Mouse (Mus musculus) MEL (cell line): Measurements from ENCODE around the gene Clec2e. TPM values are rescaled to one million over a fixed set of nuclear protein-coding genes. Genes with fewer than 3 reads are reported as not detected.

Source experiments
- DNase-seq: peaks from one replicate; pipeline ENCODE4 v3.0.0; 2011; ENCODE audit warnings: low read depth, low spot score
- H3K27ac ChIP-seq: 2 replicates; pipeline ENCODE4 v1.5.1; 2012; ENCODE audit warnings: low read depth, mild to moderate bottlenecking, control low read depth, low read length, moderate library complexity; ENCODE audit not compliant: control insufficient read depth
- H3K27me3 ChIP-seq, 2 experiments: fragments of 150-350 bp in 1 of 2; sonication (generic) in 1 of 2; 2 replicates each; pipeline ENCODE4 v1.6.1; 2012; ENCODE audit warnings: low read length in 2 of 2, mild to moderate bottlenecking in 2 of 2, improper control_type of control experiment in 1 of 2, moderate library complexity in 1 of 2; ENCODE audit not compliant: insufficient read depth in 2 of 2, control insufficient read depth in 1 of 2
- H3K36me3 ChIP-seq, 2 experiments: 2 replicates each; pipeline ENCODE4 v1.6.1; 2012 to 2014; ENCODE audit warnings: low read length in 2 of 2, improper control_type of control experiment in 1 of 2, inconsistent platforms in 1 of 2, mild to moderate bottlenecking in 1 of 2; ENCODE audit not compliant: insufficient read depth in 2 of 2, control insufficient read depth in 1 of 2
- H3K4me1 ChIP-seq, 2 experiments: fragments of 150-350 bp in 1 of 2; sonication (generic) in 1 of 2; 2 replicates each; pipeline ENCODE4 v1.6.1; 2012; ENCODE audit warnings: low read length in 2 of 2, improper control_type of control experiment in 1 of 2, mild to moderate bottlenecking in 1 of 2; ENCODE audit not compliant: insufficient read depth in 2 of 2, control insufficient read depth in 1 of 2
- H3K4me3 ChIP-seq, 2 experiments: fragments of 150-350 bp in 1 of 2; sonication (generic) in 1 of 2; 2 replicates each; pipeline ENCODE4 v1.5.1; 2012; ENCODE audit warnings: low read depth in 2 of 2, low read length in 2 of 2, mild to moderate bottlenecking in 2 of 2, moderate library complexity in 2 of 2, control low read depth in 1 of 2, improper control_type of control experiment in 1 of 2; ENCODE audit not compliant: control insufficient read depth in 1 of 2, insufficient read depth in 1 of 2
- H3K79me2 ChIP-seq: 2 replicates; pipeline ENCODE4 v1.6.1; 2012; ENCODE audit warnings: mild to moderate bottlenecking, low read length, moderate library complexity; ENCODE audit not compliant: control insufficient read depth, poor library complexity, insufficient read depth
- H3K9ac ChIP-seq: 2 replicates; pipeline ENCODE4 v1.6.1; 2012; ENCODE audit warnings: low read depth, mild to moderate bottlenecking, control low read depth, low read length, moderate library complexity; ENCODE audit not compliant: control insufficient read depth, poor library complexity, severe bottlenecking
- H3K9me3 ChIP-seq: fragments of 150-350 bp; sonication (generic); replicated peaks from 2 replicates; pipeline ENCODE4 v1.6.1; 2012; ENCODE audit warnings: mild to moderate bottlenecking, low read length, improper control_type of control experiment, moderate library complexity; ENCODE audit not compliant: insufficient read depth
- BHLHE40 ChIP-seq: IDR thresholded peaks from 2 replicates; pipeline ENCODE4 v1.6.1; 2012; ENCODE audit warnings: low read depth, mild to moderate bottlenecking, inconsistent platforms, low read length, improper control_type of control experiment, borderline replicate concordance
- CHD2 ChIP-seq: IDR thresholded peaks from 2 replicates; pipeline ENCODE4 v1.6.1; 2011; ENCODE audit warnings: low read length, improper control_type of control experiment
- CTCF ChIP-seq, 3 experiments: IDR thresholded peaks in 2 of 3; conservative IDR thresholded peaks in 1 of 3; 2 replicates each; pipeline ENCODE4 v1.5.1; 2011 to 2012; ENCODE audit warnings: low read length in 3 of 3, low read depth in 2 of 3, mild to moderate bottlenecking in 2 of 3, improper control_type of control experiment in 1 of 3, inconsistent platforms in 1 of 3, mixed read lengths in 1 of 3, moderate library complexity in 1 of 3; ENCODE audit not compliant: control insufficient read depth in 1 of 3, insufficient read depth in 1 of 3, poor library complexity in 1 of 3, severe bottlenecking in 1 of 3
- E2F4 ChIP-seq: IDR thresholded peaks from 2 replicates; pipeline ENCODE4 v1.6.1; 2011; ENCODE audit warnings: low read depth, low read length, improper control_type of control experiment, borderline replicate concordance
- ETS1 ChIP-seq: IDR thresholded peaks from 2 replicates; pipeline ENCODE4 v1.6.1; 2012; ENCODE audit warnings: low read depth, mild to moderate bottlenecking, inconsistent platforms, low read length, improper control_type of control experiment, moderate library complexity
- GABPA ChIP-seq: IDR thresholded peaks from 2 replicates; pipeline ENCODE4 v1.6.1; 2012; ENCODE audit warnings: low read depth, mild to moderate bottlenecking, inconsistent platforms, low read length, improper control_type of control experiment, moderate library complexity
- HCFC1 ChIP-seq: IDR thresholded peaks from 2 replicates; pipeline ENCODE4 v1.6.1; 2012; ENCODE audit warnings: low read depth, mild to moderate bottlenecking, inconsistent platforms, low read length, improper control_type of control experiment, moderate library complexity
- JUND ChIP-seq: IDR thresholded peaks from 2 replicates; pipeline ENCODE4 v1.6.1; 2011; ENCODE audit warnings: low read depth, mild to moderate bottlenecking, improper control_type of control experiment, low read length
- KAT2A ChIP-seq: conservative IDR thresholded peaks from 2 replicates; pipeline ENCODE4 v1.6.1; 2012; ENCODE audit warnings: low read depth, low read length, improper control_type of control experiment, inconsistent platforms
- MAFK ChIP-seq: IDR thresholded peaks from 2 replicates; pipeline ENCODE4 v1.6.1; 2011; ENCODE audit warnings: low read depth, mild to moderate bottlenecking, low read length, improper control_type of control experiment, borderline replicate concordance
- MAX ChIP-seq: IDR thresholded peaks from 2 replicates; pipeline ENCODE4 v1.6.1; 2011; ENCODE audit warnings: low read length, improper control_type of control experiment
- MAZ ChIP-seq: IDR thresholded peaks from 2 replicates; pipeline ENCODE4 v1.6.1; 2012; ENCODE audit warnings: low read depth, mild to moderate bottlenecking, inconsistent platforms, low read length, improper control_type of control experiment
- MYB ChIP-seq: IDR thresholded peaks from 2 replicates; pipeline ENCODE4 v1.6.1; 2011; ENCODE audit warnings: mild to moderate bottlenecking, low read depth, low read length, improper control_type of control experiment
- NELFE ChIP-seq: IDR thresholded peaks from 2 replicates; pipeline ENCODE4 v1.6.1; 2011; ENCODE audit warnings: low read depth, low read length, improper control_type of control experiment
- NRF1 ChIP-seq: IDR thresholded peaks from 2 replicates; pipeline ENCODE4 v1.6.1; 2014; ENCODE audit warnings: low read depth, mild to moderate bottlenecking, inconsistent platforms, low read length, improper control_type of control experiment, moderate library complexity; ENCODE audit not compliant: poor library complexity, insufficient read depth, severe bottlenecking
- POLR2AphosphoS2 ChIP-seq: IDR thresholded peaks from 2 replicates; pipeline ENCODE4 v1.6.1; 2011; ENCODE audit warnings: low read length, improper control_type of control experiment
- POLR2AphosphoS5 ChIP-seq: IDR thresholded peaks from 2 replicates; pipeline ENCODE4 v1.6.1; 2012; ENCODE audit warnings: low read depth, borderline replicate concordance, mild to moderate bottlenecking, inconsistent platforms, low read length, moderate library complexity, mixed read lengths
- SMC3 ChIP-seq: IDR thresholded peaks from 2 replicates; pipeline ENCODE4 v1.6.1; 2011; ENCODE audit warnings: low read depth, low read length, improper control_type of control experiment
- TAL1 ChIP-seq: IDR thresholded peaks from 2 replicates; pipeline ENCODE4 v1.6.1; 2012; ENCODE audit warnings: mild to moderate bottlenecking, inconsistent platforms, low read length, moderate library complexity, mixed read lengths
- TBP ChIP-seq: IDR thresholded peaks from 2 replicates; pipeline ENCODE4 v1.8.0; 2011; ENCODE audit warnings: low read depth, low read length, improper control_type of control experiment
- UBTF ChIP-seq: IDR thresholded peaks from 2 replicates; pipeline ENCODE4 v1.6.1; 2012; ENCODE audit warnings: low read depth, mild to moderate bottlenecking, inconsistent platforms, low read length, improper control_type of control experiment, moderate library complexity, borderline replicate concordance; ENCODE audit not compliant: insufficient read depth
- USF2 ChIP-seq, 2 experiments: IDR thresholded peaks; 2 replicates each; pipeline ENCODE4 v1.6.1; 2011 to 2012; ENCODE audit warnings: improper control_type of control experiment in 2 of 2, low read length in 2 of 2, borderline replicate concordance in 1 of 2, inconsistent platforms in 1 of 2, low read depth in 1 of 2, mild to moderate bottlenecking in 1 of 2; ENCODE audit not compliant: insufficient read depth in 1 of 2
- ZC3H11A ChIP-seq: IDR thresholded peaks from 2 replicates; pipeline ENCODE4 v1.6.1; 2012; ENCODE audit warnings: low read depth, mild to moderate bottlenecking, inconsistent platforms, low read length, improper control_type of control experiment
- ZMIZ1 ChIP-seq: IDR thresholded peaks from 2 replicates; pipeline ENCODE4 v1.6.1; 2012; ENCODE audit warnings: low read depth, mild to moderate bottlenecking, inconsistent platforms, low read length, improper control_type of control experiment, moderate library complexity
- ZNF384 ChIP-seq: IDR thresholded peaks from 2 replicates; pipeline ENCODE4 v1.6.1; 2012; ENCODE audit warnings: low read depth, mild to moderate bottlenecking, inconsistent platforms, low read length, improper control_type of control experiment
- polyA plus RNA-seq, 2 experiments: library from polyadenylated mRNA; stranded (reverse) in 1 of 2; unstranded in 1 of 2; fragments of >175 nt in 1 of 2; fragments of >200 nt in 1 of 2; gene quantifications; 2 replicates each; pipeline versions ENCODE4 v1.2.1 to v1.2.4; 2012; ENCODE audit warnings: low replicate concordance in 2 of 2, low read depth in 1 of 2; ENCODE audit not compliant: insufficient read length in 2 of 2, insufficient read depth in 1 of 2, missing spikeins in 1 of 2
- total RNA-seq: library from RNA; depleted of rRNA; stranded (reverse); fragments of 300-350 nt; gene quantifications from 2 replicates; pipeline ENCODE4 v1.2.3, GENCODE M21; 2012

Gene Clec2e
- total and polyA plus RNA-seq, 3 experiments, result not detected

GRCm38 (mm10) chr6:129065407-129065806 is 35.3 kb downstream of the Clec2e start:
- TF ChIP-seq MAZ (no peak), CHD2 (no peak), ZNF384 (no peak), POLR2AphosphoS5 (no peak), NELFE (no peak), MAFK (no peak), KAT2A (no peak), POLR2AphosphoS2 (no peak), ETS1 (no peak), SMC3 (no peak), GABPA (no peak), UBTF (no peak), TAL1 (no peak)
- no peak overlapping the region for H3K4me3 ChIP-seq
- H3K9ac ChIP-seq, result no peak overlapping the region
- DNase-seq, result no peak
- H3K79me2 ChIP-seq, result no peaks in the 10 kb centered on the region
- no peaks in the 10 kb centered on the region for H3K27me3 ChIP-seq
- H3K27ac ChIP-seq, result no peak overlapping the region
- H3K9me3 ChIP-seq, result no peaks in the 10 kb centered on the region
- H3K36me3 ChIP-seq, result no peaks in the 10 kb centered on the region
- no peaks in the 10 kb centered on the region for H3K4me1 ChIP-seq

- DNase-seq, result peak; percentile 64
- no peaks in the 10 kb centered on the region for H3K9me3 ChIP-seq
- H3K4me3 ChIP-seq, result no peak overlapping the region
- no peaks in the 10 kb centered on the region for H3K4me1 ChIP-seq
- H3K36me3 ChIP-seq, result no peaks in the 10 kb centered on the region
- no peak overlapping the region for H3K27ac ChIP-seq
- no peaks in the 10 kb centered on the region for H3K79me2 ChIP-seq
- TF ChIP-seq MAZ, result no peak
- TF ChIP-seq KAT2A, result no peak
- TF ChIP-seq MAX, result no peak
- no peaks in the 10 kb centered on the region for H3K27me3 ChIP-seq
- H3K9ac ChIP-seq, result no peak overlapping the region
Observed at GRCm38 (mm10) chr6:129058013-129058412, 42.7 kb downstream of the Clec2e start.

GRCm38 (mm10) chr6:129056237-129056636 is 44.5 kb downstream of the Clec2e start:
- no peaks in the 10 kb centered on the region for H3K79me2 ChIP-seq
- H3K36me3 ChIP-seq, result peaks cover 0 to 8% of the 10 kb centered on the region in 2 experiments; a peak in 2 of 4 replicates

More at GRCm38 (mm10) chr6:129056237-129056636, 44.5 kb downstream of the Clec2e start:
- H3K27ac ChIP-seq, result no peak overlapping the region
- TF ChIP-seq JUND (no peak), POLR2AphosphoS2 (no peak), E2F4 (no peak), KAT2A (no peak), USF2 (IDR thresholded peaks at IDR 0.05; ENCODE audit: borderline replicate concordance in 1 of 2, insufficient read depth in 1 of 2, low read depth in 1 of 2, low read length in 2 of 2) (no peak), CTCF (IDR thresholded peaks at IDR 0.05 in 2 of 3, conservative IDR thresholded peaks at IDR 0.05 in 1 of 3; ENCODE audit: control insufficient read depth in 1 of 3, insufficient read depth in 1 of 3, low read depth in 2 of 3, low read length in 3 of 3, poor library complexity in 1 of 3, severe bottlenecking in 1 of 3) (no peak), ZC3H11A (no peak), UBTF (no peak), MYB (no peak), BHLHE40 (no peak), ZMIZ1 (no peak), NRF1 (no peak), HCFC1 (no peak), NELFE (no peak), TBP (no peak)
- peaks cover 0 to 4% of the 10 kb centered on the region in 2 experiments; a peak in 2 of 4 replicates for H3K4me1 ChIP-seq
- no peaks in the 10 kb centered on the region for H3K9me3 ChIP-seq
- DNase-seq, result no peak
- no peak overlapping the region for H3K9ac ChIP-seq
- H3K4me3 ChIP-seq, result no peak overlapping the region
- no peaks in the 10 kb centered on the region for H3K27me3 ChIP-seq
